Comparison of ENCODE assay signal across 10 mouse cellular contexts in genomic region chr7:41498464-41498863, GRCm38 (mm10). TPM values are rescaled to one million over a fixed set of nuclear protein-coding genes. Genes with fewer than 3 reads are reported as not detected.
DNase-seq lines count a peak whose midpoint lies in the region; ATAC-seq and TF ChIP-seq lines count a peak whose summit lies in the region.
"Not testable (repeated sequence)": the region's sequence is repeated elsewhere in the genome, so short reads cannot be mapped to it uniquely, and the experiment has no call there.
"Had no signal": no experiment of that assay in that cellular context is flagged by ENCODE, and none has a peak within 500 bp of the region (broad histone marks: within the 10 kb centered on the region; RNA-seq: fewer than 3 reads in every experiment).

No protein-coding gene starts in this region.

- intact Hi-C loops in gastrocnemius, adult 2 months (cut with DNase I): loop anchor here (2.0 kb wide), 1 partner anchor 100 kb away; the partner anchor contains the start of gene 2610021A01Rik

- H3K4me2 ChIP-seq in hindbrain, embryonic 14.5 days (replicated peaks): peak overlapping the region; percentile 86
- peak overlapping the region; percentile 91 for H3K4me2 ChIP-seq in liver, embryonic 13.5 days
- H3K4me2 ChIP-seq in midbrain, embryonic 14.5 days (ENCODE audit: low read length): peak overlapping the region; percentile 88; the same call in 1 of the 2 replicates

- not testable (repeated sequence) for H3K9me3 ChIP-seq in G1E (replicated peaks); hindbrain, embryonic 14.5 days (ENCODE audit: control insufficient read depth, low read length); liver, embryonic 13.5 days (replicated peaks)
- H3K9me3 ChIP-seq in embryonic facial prominence, embryonic 10.5 days: peaks cover 30% of the 10 kb centered on the region
- peaks cover 11% of the 10 kb centered on the region; the same call in 1 of the 2 replicates for H3K9me3 ChIP-seq in midbrain, embryonic 14.5 days (ENCODE audit: control insufficient read depth, low read length)

- peaks cover 14% of the 10 kb centered on the region for H3K4me1 ChIP-seq in G1E (ENCODE audit: insufficient read depth, low read depth, low read length)
- H3K4me1 ChIP-seq in embryonic facial prominence, embryonic 10.5 days; hindbrain, embryonic 14.5 days (replicated peaks; ENCODE audit: control insufficient read depth, insufficient read depth, low read length); liver, embryonic 13.5 days (replicated peaks); midbrain, embryonic 14.5 days (ENCODE audit: control insufficient read depth, insufficient read depth, low read length): not testable (repeated sequence)

- TF ChIP-seq CTCF in G1E (IDR thresholded peaks at IDR 0.05; ENCODE audit: low read depth, low read length); gastrocnemius, adult 2 months (IDR thresholded peaks at IDR 0.05): not testable (repeated sequence)

- peak overlapping the region; percentile 75 for H3K4me3 ChIP-seq in G1E (ENCODE audit: low read depth, low read length)
- H3K4me3 ChIP-seq in embryonic facial prominence, embryonic 10.5 days: peak overlapping the region; percentile 63
- peak overlapping the region; percentile 77 for H3K4me3 ChIP-seq in gastrocnemius, adult 2 months
- peak overlapping the region; percentile 47; the same call in 1 of the 2 replicates for H3K4me3 ChIP-seq in hindbrain, embryonic 14.5 days (replicated peaks; ENCODE audit: low read length)
- peak overlapping the region; percentile 74 for H3K4me3 ChIP-seq in liver, embryonic 13.5 days (replicated peaks)
- peak overlapping the region; percentile 62; the same call in 1 of the 2 replicates for H3K4me3 ChIP-seq in midbrain, embryonic 14.5 days (replicated peaks; ENCODE audit: low read depth, low read length)

- peaks cover 18% of the 10 kb centered on the region for H3K36me3 ChIP-seq in G1E (replicated peaks)
- H3K36me3 ChIP-seq in embryonic facial prominence, embryonic 10.5 days (replicated peaks): peaks cover 19% of the 10 kb centered on the region
- not testable (repeated sequence) for H3K36me3 ChIP-seq in hindbrain, embryonic 14.5 days (replicated peaks; ENCODE audit: control insufficient read depth, insufficient read depth); midbrain, embryonic 14.5 days (ENCODE audit: control insufficient read depth, insufficient read depth, low read length)
- H3K36me3 ChIP-seq in liver, embryonic 13.5 days: peaks cover 15% of the 10 kb centered on the region

- not testable (repeated sequence) for DNase-seq in G1E (ENCODE audit: low spot score); embryonic facial prominence, embryonic 10.5 days (ENCODE audit: low spot score); gastrocnemius, adult 2 months; hindbrain, embryonic 14.5 days (ENCODE audit: low spot score); liver, embryonic 13.5 days; midbrain, embryonic 14.5 days
- peak; percentile 40 for DNase-seq in kidney, postnatal 10 days
- peak; percentile 54 for DNase-seq in testis, postnatal 10 days (ENCODE audit: low spot score)

- 79% methylated on average over 4 of the region's 4 CpGs for WGBS in embryonic facial prominence, embryonic 10.5 days
- WGBS in hindbrain, embryonic 14.5 days: 97% methylated on average over 1 of the region's 4 CpGs
- 68% methylated on average over 4 of the region's 4 CpGs for WGBS in liver, embryonic 13.5 days (ENCODE audit: insufficient replicate concordance)
- 60% methylated on average over 2 of the region's 4 CpGs for WGBS in midbrain, embryonic 14.5 days

- H3K27ac ChIP-seq in embryonic facial prominence, embryonic 10.5 days (replicated peaks); hindbrain, embryonic 14.5 days; liver, embryonic 13.5 days; midbrain, embryonic 14.5 days (replicated peaks; ENCODE audit: low read depth, low read length): not testable (repeated sequence)
- peak overlapping the region; percentile 88 for H3K27ac ChIP-seq in gastrocnemius, adult 2 months

- not testable (repeated sequence) for H3K27me3 ChIP-seq in G1E (ENCODE audit: insufficient read depth, low read length); embryonic facial prominence, embryonic 10.5 days (replicated peaks; ENCODE audit: low read depth, poor library complexity, severe bottlenecking); hindbrain, embryonic 14.5 days (ENCODE audit: control insufficient read depth, insufficient read depth, low read length); liver, embryonic 13.5 days; midbrain, embryonic 14.5 days (ENCODE audit: control insufficient read depth, insufficient read depth, low read length)

- ATAC-seq in G1E (ENCODE audit: extremely low read depth, insufficient number of reproducible peaks, low FRiP score, poor library complexity, severe bottlenecking); hindbrain, embryonic 14.5 days (ENCODE audit: low FRiP score); liver, embryonic 13.5 days (ENCODE audit: low read depth); midbrain, embryonic 14.5 days (ENCODE audit: low FRiP score, low TSS enrichment): not testable (repeated sequence)

- H3K9ac ChIP-seq in hindbrain, embryonic 14.5 days; midbrain, embryonic 14.5 days (replicated peaks; ENCODE audit: low read length): not testable (repeated sequence)
- peak overlapping the region; percentile 71; the same call in 1 of the 2 replicates for H3K9ac ChIP-seq in liver, embryonic 13.5 days

RNA-seq across cellular contexts. Expression of gene Gm20449, which starts 0.8 kb away (rescaled TPM):
- total RNA-seq in G1E (2014; fragmentation: Nextera tagmentation) (not detected in 2 replicates), G1E (2017) (0.05 and 0.06 TPM in 2 replicates)
- not detected in 2 replicates for polyA plus RNA-seq in G1E (2012)
- 0.05 TPM in 1 of 2 replicates, not detected in the other for polyA plus RNA-seq in embryonic facial prominence, embryonic 10.5 days (2016; fragmentation: Nextera tagmentation; extraction: Ambion mirVana)
- total RNA-seq in gastrocnemius, adult 2 months (2021): under 1 TPM in 1 of 2 experiments, not detected in 1; 0.11 TPM
- 0.16 and 0.17 TPM in 2 replicates for polyA plus RNA-seq in hindbrain, embryonic 14.5 days (2014; fragmentation: Nextera tagmentation; extraction: Ambion mirVana)
- polyA plus RNA-seq in liver, embryonic 13.5 days (2015; fragmentation: Nextera tagmentation; extraction: Ambion mirVana): not detected in 2 replicates
- 0.11 and 0.18 TPM in 2 replicates for polyA plus RNA-seq in midbrain, embryonic 14.5 days (2014; fragmentation: Nextera tagmentation; extraction: Ambion mirVana)
- total RNA-seq: gastrocnemius, postnatal 36 days had no signal
- polyA plus RNA-seq: inflammation-experienced regulatory T-cells, adult 6 months had no signal

RNA-seq across cellular contexts. Expression of gene AW146154, which starts 1.2 kb away (rescaled TPM):
- total RNA-seq in G1E (2014; fragmentation: Nextera tagmentation): 37.9 and 39.8 TPM in 2 replicates
- 25.7 and 27.4 TPM in 2 replicates for total RNA-seq in G1E (2017)
- polyA plus RNA-seq in G1E (2012): 0.22 and 0.33 TPM in 2 replicates
- polyA plus RNA-seq in embryonic facial prominence, embryonic 10.5 days (2016; fragmentation: Nextera tagmentation; extraction: Ambion mirVana): 11.5 and 12.4 TPM in 2 replicates
- 1 to 10 TPM; 4.0 to 4.7 TPM for total RNA-seq in gastrocnemius, adult 2 months (2021)
- polyA plus RNA-seq in hindbrain, embryonic 14.5 days (2014; fragmentation: Nextera tagmentation; extraction: Ambion mirVana): 3.6 and 5.4 TPM in 2 replicates
- 2.2 and 4.7 TPM in 2 replicates for polyA plus RNA-seq in liver, embryonic 13.5 days (2015; fragmentation: Nextera tagmentation; extraction: Ambion mirVana)
- 3.6 and 4.5 TPM in 2 replicates for polyA plus RNA-seq in midbrain, embryonic 14.5 days (2014; fragmentation: Nextera tagmentation; extraction: Ambion mirVana)

RNA-seq across cellular contexts. Expression of gene Vmn2r57, which starts 50.0 kb away (rescaled TPM):
- not detected in 2 replicates for total RNA-seq in G1E (2014; fragmentation: Nextera tagmentation)
- under 0.01 and 0.05 TPM in 2 replicates for total RNA-seq in G1E (2017)
- not detected in 2 replicates for polyA plus RNA-seq in G1E (2012)
- 0.15 and 0.16 TPM in 2 replicates for polyA plus RNA-seq in embryonic facial prominence, embryonic 10.5 days (2016; fragmentation: Nextera tagmentation; extraction: Ambion mirVana)
- under 1 TPM; 0.20 to 0.22 TPM for total RNA-seq in gastrocnemius, adult 2 months (2021)
- polyA plus RNA-seq in hindbrain, embryonic 14.5 days (2014; fragmentation: Nextera tagmentation; extraction: Ambion mirVana): 0.51 and 0.68 TPM in 2 replicates
- 0.02 and 0.05 TPM in 2 replicates for polyA plus RNA-seq in liver, embryonic 13.5 days (2015; fragmentation: Nextera tagmentation; extraction: Ambion mirVana)
- polyA plus RNA-seq in midbrain, embryonic 14.5 days (2014; fragmentation: Nextera tagmentation; extraction: Ambion mirVana): 0.47 and 0.51 TPM in 2 replicates
